Mouse (Mus musculus): Measurements from ENCODE around the gene Uqcrfs1. TPM values are rescaled to one million over a fixed set of nuclear protein-coding genes. Genes with fewer than 3 reads are reported as not detected.

The Uqcrfs1 gene
- 100 to 1,000 TPM; 343 to 370 TPM for total RNA-seq (2021)
- long read RNA-seq, experiment 1, transcript Uqcrfs1-201 (2 exons, 1,363 nt): major isoform, 677 of 694 reads
- long read RNA-seq, experiment 1, partial matches to known transcripts: 16 of 694 reads
- long read RNA-seq, experiment 1, other reads (novel, unspliced or antisense): 1 of 694 reads
- long read RNA-seq, experiment 2, transcript Uqcrfs1-201 (2 exons, 1,363 nt): major isoform, 338 of 353 reads
- long read RNA-seq, experiment 2, partial matches to known transcripts: 0 of 353 reads
- long read RNA-seq, experiment 2, other reads (novel, unspliced or antisense): 15 of 353 reads

- DNase-seq: peak; percentile 99 to 100
These were observed at the start of gene Uqcrfs1 for GRCm38 (mm10) chr13:30544856-30545604. Gene Uqcrfs1 (minus strand): TSS chr13:30545362.

DNA sequence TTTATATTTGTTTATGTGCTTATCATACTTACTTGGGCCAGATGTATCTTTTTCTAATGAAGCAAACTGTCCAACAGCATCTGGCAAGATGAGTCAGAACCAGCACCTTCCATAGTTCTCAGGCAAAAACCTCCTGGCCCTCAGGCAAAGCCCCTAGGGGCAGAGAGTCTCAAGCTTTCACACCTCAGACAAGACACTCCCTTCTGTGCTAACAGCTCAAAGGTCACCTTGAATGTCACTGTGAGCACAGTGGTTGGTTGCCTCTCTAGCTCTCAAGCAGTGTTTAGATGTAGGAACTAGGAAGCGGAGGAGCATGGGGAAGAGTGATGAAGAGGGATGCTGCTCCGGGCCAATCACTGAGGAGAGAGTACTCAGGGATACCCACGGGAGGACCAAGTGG, 40.6 kb upstream of the Uqcrfs1 start:
- no peak for DNase-seq

GRCm38 (mm10) chr13:30582541-30582940, 37.4 kb upstream of the Uqcrfs1 start:
- DNase-seq: no peak

- DNase-seq: no peak
These were observed 33.6 kb upstream of the Uqcrfs1 start for GRCm38 (mm10) chr13:30578806-30579205.

DNA sequence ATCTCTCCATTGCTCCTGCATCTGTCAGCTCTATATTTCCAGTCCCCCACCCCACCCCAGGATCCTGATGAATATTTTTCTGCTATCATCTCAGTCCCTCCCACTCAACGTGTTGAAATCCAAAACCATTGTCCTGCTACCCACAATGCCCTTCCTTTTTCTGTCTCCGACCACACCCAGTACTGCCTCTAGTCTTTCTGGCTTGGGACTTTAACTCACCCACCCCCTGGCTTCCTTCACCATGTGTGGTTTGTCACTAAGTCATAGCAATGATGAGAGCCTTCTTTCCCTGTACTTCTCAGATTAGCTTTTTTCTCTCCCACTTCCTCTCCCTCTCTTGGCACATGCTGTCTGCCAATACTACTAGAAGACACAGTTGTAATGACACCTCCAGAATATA, 31.7 kb upstream of the Uqcrfs1 start:
- DNase-seq: no peak

- DNase-seq: no peak
These were observed 27.8 kb upstream of the Uqcrfs1 start for GRCm38 (mm10) chr13:30572971-30573370.

- no peak for DNase-seq
These were observed 25.0 kb upstream of the Uqcrfs1 start for GRCm38 (mm10) chr13:30570182-30570581.

GRCm38 (mm10) chr13:30567571-30567970, 22.4 kb upstream of the Uqcrfs1 start:
- DNase-seq: no peak

- peak; percentile 53 to 71 for DNase-seq
These were observed 21.6 kb upstream of the Uqcrfs1 start for GRCm38 (mm10) chr13:30566767-30567166.

GRCm38 (mm10) chr13:30560603-30561002, 15.4 kb upstream of the Uqcrfs1 start:
- no peak for DNase-seq

DNA sequence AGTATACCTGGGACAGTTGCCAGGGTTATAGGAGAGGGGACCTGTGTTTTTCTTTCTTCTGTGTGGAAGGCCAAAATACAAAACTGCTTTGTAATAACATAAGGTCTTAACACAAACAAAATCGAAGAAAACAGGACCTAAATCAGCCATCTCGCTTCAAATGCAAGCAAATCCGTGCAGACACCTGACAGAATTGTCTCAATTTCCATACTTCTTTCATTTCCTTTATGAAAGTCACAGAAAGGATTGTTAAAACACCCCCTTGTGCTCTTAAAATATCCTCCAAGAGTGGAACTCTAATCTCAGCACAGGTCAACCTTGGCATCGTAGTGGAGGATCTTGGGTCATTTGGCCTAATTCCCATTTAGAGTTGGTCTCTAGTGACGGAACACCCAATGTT, 14.9 kb upstream of the Uqcrfs1 start:
- DNase-seq: no peak

DNA sequence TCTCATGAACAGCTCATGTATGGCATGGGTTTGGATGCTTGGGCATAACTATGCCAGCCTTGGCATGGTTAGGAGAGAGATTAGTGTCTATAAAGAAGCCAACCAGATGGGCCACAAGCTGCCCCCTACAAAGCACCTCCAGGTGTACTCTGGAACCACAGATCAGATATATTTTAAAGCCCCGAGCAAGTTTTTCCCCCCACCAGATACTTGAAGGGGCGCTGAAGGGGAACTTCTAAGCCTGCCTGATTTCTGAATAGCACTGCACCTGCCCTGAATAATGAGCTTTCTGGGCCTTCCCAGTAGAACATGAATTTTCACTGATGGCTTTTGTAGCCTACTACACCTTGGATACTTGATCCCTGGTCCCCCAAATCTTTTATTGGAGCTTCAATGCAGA, 12.6 kb upstream of the Uqcrfs1 start:
- no peak for DNase-seq

GRCm38 (mm10) chr13:30553051-30553587, 8.0 kb upstream of the Uqcrfs1 start:
- peak in 1 of 2 experiments; percentile 35 for DNase-seq

DNA sequence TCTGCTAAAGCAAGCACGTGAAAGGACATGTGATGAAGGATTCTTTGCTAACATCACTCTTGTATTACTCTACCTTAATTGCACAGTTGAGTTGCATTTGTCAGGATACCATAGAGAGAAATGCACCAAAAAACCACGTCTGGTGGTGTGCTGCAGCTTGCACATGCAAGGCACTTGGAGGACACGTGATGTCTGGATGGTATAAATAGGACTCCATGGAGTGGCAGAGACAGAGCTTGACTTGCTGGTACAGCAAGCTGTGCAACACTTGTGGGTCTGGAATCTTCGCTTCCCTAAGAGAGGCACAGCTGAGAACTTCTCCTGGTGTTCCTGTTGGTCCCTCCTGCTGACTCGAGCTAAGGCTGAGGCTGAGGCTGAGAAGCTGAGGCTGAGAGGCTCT, 4.2 kb upstream of the Uqcrfs1 start:
- no peak for DNase-seq

GRCm38 (mm10) chr13:30548835-30549234, 3.7 kb upstream of the Uqcrfs1 start:
- peak; percentile 82 to 86 for DNase-seq

DNA sequence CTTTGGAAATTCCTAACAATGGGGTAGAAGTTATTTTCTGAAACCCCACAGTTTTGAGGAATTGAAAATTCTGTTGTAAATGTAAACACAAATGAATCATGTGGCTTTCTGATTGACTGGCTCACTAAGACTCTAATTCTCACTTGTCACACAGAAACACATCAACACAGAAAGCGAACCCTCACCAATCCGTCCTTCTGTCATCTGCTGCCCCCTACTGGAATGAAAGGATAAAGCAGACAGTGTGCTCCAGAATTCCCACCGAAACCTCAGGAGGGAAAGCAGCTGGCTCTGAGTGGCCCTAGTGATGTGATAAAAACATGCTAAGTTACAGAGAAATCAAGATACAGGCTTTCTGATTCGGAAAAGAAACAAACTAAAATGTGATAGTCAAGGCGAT, 14.4 kb downstream of the Uqcrfs1 start:
- peak; percentile 42 to 68 for DNase-seq

GRCm38 (mm10) chr13:30524961-30525360, 20.2 kb downstream of the Uqcrfs1 start:
- peak in 1 of 2 experiments; percentile 21 for DNase-seq

- DNase-seq: no peak
These were observed 21.2 kb downstream of the Uqcrfs1 start for GRCm38 (mm10) chr13:30523971-30524370.

GRCm38 (mm10) chr13:30523246-30523891, 21.8 kb downstream of the Uqcrfs1 start:
- DNase-seq: no peak

DNA sequence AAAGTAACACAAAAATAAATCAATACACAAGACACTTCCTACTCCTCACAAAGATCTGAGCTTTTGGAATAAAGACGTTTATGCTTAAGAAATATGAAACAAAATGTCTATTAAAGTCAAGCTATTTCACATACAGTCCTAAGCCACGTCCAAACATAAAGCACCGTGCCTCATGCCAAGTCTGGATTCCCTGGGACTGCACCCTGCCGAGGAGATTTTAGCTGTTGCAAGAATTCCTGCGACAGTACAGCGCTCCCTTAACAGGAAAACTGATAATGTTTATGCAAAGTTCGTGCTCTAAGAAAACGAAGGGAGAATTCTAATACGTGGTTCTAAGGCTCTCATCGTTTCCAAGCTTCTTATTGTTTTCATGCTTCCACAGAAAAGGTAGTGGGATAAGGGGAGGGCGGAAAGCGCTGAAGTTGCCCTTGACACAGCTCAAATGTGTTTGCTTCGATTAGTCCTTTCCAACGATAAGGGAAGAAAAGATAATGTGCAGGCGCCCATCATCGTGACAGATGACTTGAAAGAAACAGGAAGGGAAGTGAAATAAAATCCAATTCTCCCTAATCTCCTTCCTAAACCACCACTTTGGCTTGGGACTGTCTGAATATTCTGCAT, 23.8 kb downstream of the Uqcrfs1 start:
- DNase-seq: no peak

DNA sequence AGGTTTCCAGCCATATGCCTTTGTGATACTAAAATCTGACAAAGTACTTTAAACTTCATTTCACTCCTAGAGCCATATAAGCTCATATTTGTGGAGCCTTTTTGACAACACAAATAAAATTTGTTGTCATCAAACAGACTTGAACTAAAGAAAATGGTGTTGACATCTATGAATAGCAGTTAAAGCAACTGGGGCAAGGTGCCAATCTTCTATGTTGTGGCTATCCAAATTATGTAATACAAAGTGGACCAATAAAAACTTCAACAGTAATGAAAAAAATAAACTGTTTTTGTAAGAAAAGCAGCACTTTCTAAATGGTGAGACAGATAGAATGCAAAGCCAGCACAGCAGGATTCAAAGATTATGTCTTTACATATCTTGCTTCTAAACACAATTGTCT, 27.0 kb downstream of the Uqcrfs1 start:
- DNase-seq: no peak

- no peak for DNase-seq
These were observed 37.5 kb downstream of the Uqcrfs1 start for GRCm38 (mm10) chr13:30507651-30508050.
